In the genomic region with DNA sequence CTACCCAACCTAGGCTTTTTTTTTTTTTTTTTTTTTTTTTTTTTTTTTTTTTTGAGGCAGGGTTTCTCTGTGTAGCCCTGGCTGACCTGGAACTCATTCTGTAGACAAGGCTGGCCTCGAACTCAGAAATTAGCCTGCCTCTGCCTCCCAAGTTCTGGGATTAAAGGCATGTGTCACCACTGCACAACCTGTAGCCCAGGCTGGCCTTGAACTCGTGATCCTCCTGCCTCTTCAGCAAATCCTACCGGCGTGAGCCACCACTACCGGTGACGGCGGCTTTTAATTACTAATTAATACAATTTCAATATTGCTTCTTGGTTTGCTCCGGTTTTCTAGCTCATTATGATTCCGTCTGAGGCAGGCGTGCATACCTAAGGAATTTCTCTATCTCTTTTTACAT, we compare ENCODE assay signal across 1 mouse cellular context. TPM values are rescaled to one million over a fixed set of nuclear protein-coding genes. Genes with fewer than 3 reads are reported as not detected.
"Had no signal": no experiment of that assay in that cellular context is flagged by ENCODE, and none has a peak within 500 bp of the region (broad histone marks: within the 10 kb centered on the region; RNA-seq: fewer than 3 reads in every experiment).

No protein-coding gene starts in this region.

RNA-seq across cellular contexts. Expression of a gene that starts 18.3 kb away (rescaled TPM):
- total RNA-seq: neutrophil, adult 5-6 weeks had no signal
